Mouse (Mus musculus): Measurements from ENCODE around the gene P3h4.

Gene P3h4

DNA sequence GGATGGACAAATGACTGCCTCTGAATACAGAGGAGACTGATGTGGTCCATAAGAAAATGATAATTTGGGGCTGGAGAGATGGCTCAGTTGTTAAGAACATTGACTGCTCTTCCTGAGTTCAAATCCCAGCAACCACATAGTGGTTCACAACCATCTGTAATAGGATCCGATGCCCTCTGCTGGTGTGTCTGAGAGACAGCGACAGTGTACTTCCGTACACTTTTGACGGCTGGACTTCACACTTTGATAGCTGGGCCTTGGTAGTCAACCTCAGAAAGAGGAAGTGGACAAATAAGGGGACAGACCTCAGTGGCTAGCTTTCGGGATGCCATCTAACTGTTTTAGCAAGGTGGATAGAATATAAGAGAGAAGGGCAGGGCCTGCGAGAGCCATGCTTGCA, 54.5 kb downstream of the P3h4 start:
- no peak for DNase-seq (ENCODE audit: low spot score)
